Mouse (Mus musculus): ENCODE data around the gene Gfm2.

Gfm2 gene

GRCm38 (mm10) chr13:97227795-97228194, 90.1 kb downstream of the Gfm2 start:
- DNase-seq (ENCODE audit: low read depth, low spot score) = no peak

- DNase-seq (ENCODE audit: low read depth, low spot score) = no peak
These were observed 92.4 kb downstream of the Gfm2 start for GRCm38 (mm10) chr13:97230101-97230500.

All from forelimb bud, embryonic 11.5 days (tissue).